Mouse (Mus musculus) MEL (cell line): ENCODE measurements around the gene Aldh3b2.

Experiments used
- CHD2 ChIP-seq: IDR thresholded peaks from 2 replicates; pipeline ENCODE4 v1.6.1; 2011; ENCODE audit warnings: low read length, improper control_type of control experiment
- CTCF ChIP-seq, 3 experiments: IDR thresholded peaks in 2 of 3; conservative IDR thresholded peaks in 1 of 3; 2 replicates each; pipeline ENCODE4 v1.5.1; 2011 to 2012; ENCODE audit warnings: low read length in 3 of 3, low read depth in 2 of 3, mild to moderate bottlenecking in 2 of 3, improper control_type of control experiment in 1 of 3, inconsistent platforms in 1 of 3, mixed read lengths in 1 of 3, moderate library complexity in 1 of 3; ENCODE audit not compliant: control insufficient read depth in 1 of 3, insufficient read depth in 1 of 3, poor library complexity in 1 of 3, severe bottlenecking in 1 of 3
- SMC3 ChIP-seq: IDR thresholded peaks from 2 replicates; pipeline ENCODE4 v1.6.1; 2011; ENCODE audit warnings: low read depth, low read length, improper control_type of control experiment
- TCF12 ChIP-seq: IDR thresholded peaks from 2 replicates; pipeline ENCODE4 v1.6.1; 2014; ENCODE audit warnings: low read depth, mild to moderate bottlenecking, inconsistent platforms, low read length, improper control_type of control experiment, moderate library complexity

- TF ChIP-seq TCF12 (no peak), SMC3 (no peak), CTCF (IDR thresholded peaks at IDR 0.05 in 2 of 3, conservative IDR thresholded peaks at IDR 0.05 in 1 of 3; ENCODE audit: control insufficient read depth in 1 of 3, insufficient read depth in 1 of 3, low read depth in 2 of 3, low read length in 3 of 3, poor library complexity in 1 of 3, severe bottlenecking in 1 of 3) (no peak), CHD2 (no peak)
These were observed 28.9 kb downstream of the Aldh3b2 start for GRCm38 (mm10) chr19:4000949-4001525.
